Mouse (Mus musculus) liver, postnatal 0 days (tissue): ENCODE results near the gene Eif2a.

ENCODE experiments used
- CTCF ChIP-seq: sonication (generic); IDR thresholded peaks from 2 replicates; pipeline ENCODE4 v1.5.1; 2016; ENCODE audit warnings: antibody characterized with exemption, low read depth
- EP300 ChIP-seq: IDR thresholded peaks from 2 replicates; pipeline ENCODE4 v1.6.1; 2016; ENCODE audit warnings: antibody characterized with exemption, low read depth, mild to moderate bottlenecking

- no peak for TF ChIP-seq CTCF
- peak; percentile 63 for TF ChIP-seq EP300
Measured at GRCm38 (mm10) chr3:58508020-58508750, 17.4 kb upstream of the Eif2a start.
